Mouse (Mus musculus): ENCODE results near the gene Relt.

Gene Relt

GRCm38 (mm10) chr7:100815900-100816570 lies 47.2 kb downstream of the Relt start:
- no peak for ATAC-seq (ENCODE audit: insufficient number of reproducible peaks, low FRiP score, low TSS enrichment)

DNA sequence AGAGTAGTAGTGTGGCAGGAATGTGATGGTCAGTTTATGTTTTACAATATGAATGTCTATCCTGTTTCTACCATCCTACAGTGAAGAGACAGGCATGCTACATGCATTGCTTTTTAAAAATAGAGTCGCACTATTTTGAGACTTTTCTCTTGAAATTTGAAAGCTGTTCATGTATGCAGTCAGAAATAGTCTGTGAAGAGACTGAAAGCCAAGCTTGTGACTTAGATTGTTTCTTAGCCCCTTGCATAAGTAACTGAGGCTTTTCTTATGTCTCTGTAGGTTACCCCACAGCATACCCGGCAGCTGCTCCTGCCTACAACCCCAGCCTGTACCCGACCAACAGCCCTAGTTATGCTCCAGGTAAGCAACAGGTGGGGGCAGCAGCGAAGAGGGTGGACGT lies 50.6 kb downstream of the Relt start:
- ATAC-seq (ENCODE audit: insufficient number of reproducible peaks, low FRiP score, low TSS enrichment), result no peak

GRCm38 (mm10) chr7:100811912-100812311 lies 51.3 kb downstream of the Relt start:
- ATAC-seq (ENCODE audit: insufficient number of reproducible peaks, low FRiP score, low TSS enrichment), result peak; percentile 91

GRCm38 (mm10) chr7:100805391-100805790 lies 57.9 kb downstream of the Relt start:
- no peak for ATAC-seq (ENCODE audit: insufficient number of reproducible peaks, low FRiP score, low TSS enrichment)

GRCm38 (mm10) chr7:100798810-100799209 lies 64.4 kb downstream of the Relt start:
- no peak for ATAC-seq (ENCODE audit: insufficient number of reproducible peaks, low FRiP score, low TSS enrichment)
